12 mouse cellular contexts compared by ENCODE assay signal in the genomic region with DNA sequence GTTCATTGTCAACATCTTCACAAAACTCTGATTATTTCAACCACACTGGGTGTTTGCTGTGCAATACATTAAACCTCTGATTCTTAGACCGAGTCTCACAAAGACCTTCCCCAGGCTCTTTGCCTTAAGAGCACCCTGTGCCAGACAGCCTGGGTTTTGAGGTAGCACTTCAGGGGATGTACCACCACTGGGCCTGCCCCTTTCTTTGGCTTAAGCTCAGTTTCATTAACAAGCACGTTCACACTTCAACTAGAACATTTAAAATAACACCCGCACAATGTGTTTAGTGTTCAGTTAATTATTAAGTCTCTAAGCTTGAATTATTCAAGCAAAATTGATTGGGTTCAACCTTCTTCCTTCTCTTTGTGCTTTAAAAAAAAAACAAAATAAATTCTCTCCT.
"Had no signal": no experiment of that assay in that cellular context is flagged by ENCODE, and none has a peak within 500 bp of the region (broad histone marks: within the 10 kb centered on the region; RNA-seq: fewer than 3 reads in every experiment).

No protein-coding gene starts in this region.

- H3K27ac ChIP-seq: limb, embryonic 12.5 days; liver, embryonic 13.5 days; lung, embryonic 15.5 days; midbrain, embryonic 12.5 days; neural tube, embryonic 13.5 days had no signal

- H3K4me3 ChIP-seq: limb, embryonic 12.5 days; liver, embryonic 13.5 days; lung, embryonic 15.5 days; midbrain, embryonic 12.5 days; neural tube, embryonic 13.5 days had no signal

- DNase-seq: layer of hippocampus, adult 9-11 months; layer of hippocampus, postnatal 36 days; liver; liver, embryonic 13.5 days; liver, postnatal 0 days; lung, postnatal 14 days; right cerebral cortex, postnatal 14 days; thymus, postnatal 14 days had no signal
